11 mouse cellular contexts compared by ENCODE assay signal in the genomic region with DNA sequence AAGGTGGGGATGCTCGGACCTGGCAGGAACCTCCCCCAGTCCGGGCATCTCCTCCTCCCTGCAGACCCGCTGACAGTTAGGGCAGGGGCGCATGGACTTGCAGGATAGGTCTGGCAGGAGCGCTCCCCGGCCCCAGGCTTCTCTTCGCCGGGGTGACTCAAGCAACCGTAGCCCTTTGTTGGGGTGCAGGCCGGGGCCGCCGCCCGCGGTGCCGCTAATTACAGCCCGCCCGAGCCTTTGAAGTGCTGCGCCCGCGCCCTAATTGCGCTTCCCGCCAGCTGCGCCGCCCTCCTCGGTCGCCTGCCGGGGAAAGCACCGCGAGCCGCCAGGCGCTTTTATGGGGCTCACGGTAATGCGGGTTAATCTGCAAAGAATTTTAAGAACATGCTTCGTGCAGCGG. TPM values are rescaled to one million over a fixed set of nuclear protein-coding genes. Genes with fewer than 3 reads are reported as not detected.
DNase-seq lines count a peak whose midpoint lies in the region; ATAC-seq lines count a peak whose summit lies in the region.
"Had no signal": no experiment of that assay in that cellular context is flagged by ENCODE, and none has a peak within 500 bp of the region (broad histone marks: within the 10 kb centered on the region; RNA-seq: fewer than 3 reads in every experiment).

No protein-coding gene starts in this region.

- no peaks in the 10 kb centered on the region for H3K9me3 ChIP-seq in lung, embryonic 15.5 days
- H3K9me3 ChIP-seq in forebrain, embryonic 11.5 days (ENCODE audit: control insufficient read depth, low read length): no peaks in the 10 kb centered on the region
- no peaks in the 10 kb centered on the region for H3K9me3 ChIP-seq in liver, embryonic 12.5 days (replicated peaks)
- no peaks in the 10 kb centered on the region for H3K9me3 ChIP-seq in stomach, embryonic 16.5 days (replicated peaks; ENCODE audit: control insufficient read depth, low read length)

- H3K36me3 ChIP-seq in lung, embryonic 15.5 days: no peaks in the 10 kb centered on the region
- H3K36me3 ChIP-seq in forebrain, embryonic 11.5 days (ENCODE audit: control insufficient read depth, insufficient read depth, low read length): no peaks in the 10 kb centered on the region
- no peaks in the 10 kb centered on the region for H3K36me3 ChIP-seq in liver, embryonic 12.5 days
- H3K36me3 ChIP-seq in stomach, embryonic 16.5 days (ENCODE audit: control insufficient read depth, insufficient read depth, low read length): no peaks in the 10 kb centered on the region

- under 1% methylated on average over 35 of the region's 35 CpGs for WGBS in lung, embryonic 15.5 days
- 0% methylated on average over 35 of the region's 35 CpGs for WGBS in forebrain, embryonic 11.5 days
- 5% methylated on average over 35 of the region's 35 CpGs for WGBS in liver, embryonic 12.5 days (ENCODE audit: insufficient replicate concordance)
- WGBS in stomach, embryonic 16.5 days: under 1% methylated on average over 35 of the region's 35 CpGs

- no peak overlapping the region for H3K27ac ChIP-seq in lung, embryonic 15.5 days
- H3K27ac ChIP-seq in forebrain, embryonic 11.5 days (ENCODE audit: low read depth, low read length): no peak overlapping the region
- H3K27ac ChIP-seq in liver, embryonic 12.5 days: no peak overlapping the region
- no peak overlapping the region for H3K27ac ChIP-seq in stomach, embryonic 16.5 days (ENCODE audit: low read length)

- H3K4me2 ChIP-seq in lung, embryonic 15.5 days: peak overlapping the region; percentile 54
- peak overlapping the region; percentile 67 for H3K4me2 ChIP-seq in forebrain, embryonic 11.5 days (ENCODE audit: low read depth, low read length, severe bottlenecking)
- H3K4me2 ChIP-seq in liver, embryonic 12.5 days: peak overlapping the region; percentile 43
- H3K4me2 ChIP-seq in stomach, embryonic 16.5 days (ENCODE audit: low read depth, low read length): peak overlapping the region; percentile 55

- H3K4me3 ChIP-seq in lung, embryonic 15.5 days: peak overlapping the region; percentile 24
- peak overlapping the region; percentile 23 for H3K4me3 ChIP-seq in forebrain, embryonic 11.5 days (ENCODE audit: low read depth, low read length)
- peak overlapping the region; percentile 15; the same call in 1 of the 2 replicates for H3K4me3 ChIP-seq in liver, embryonic 12.5 days
- peak overlapping the region; percentile 37 for H3K4me3 ChIP-seq in stomach, embryonic 16.5 days (replicated peaks; ENCODE audit: low read length)

- H3K4me1 ChIP-seq in lung, embryonic 15.5 days: peaks cover 7% of the 10 kb centered on the region
- peaks cover 13% of the 10 kb centered on the region; the same call in 1 of the 2 replicates for H3K4me1 ChIP-seq in forebrain, embryonic 11.5 days (replicated peaks; ENCODE audit: control insufficient read depth, insufficient read depth, low read length)
- peaks cover 7% of the 10 kb centered on the region; the same call in 1 of the 2 replicates for H3K4me1 ChIP-seq in liver, embryonic 12.5 days
- H3K4me1 ChIP-seq in stomach, embryonic 16.5 days (ENCODE audit: control insufficient read depth, insufficient read depth, low read length): 0 out of 2 replicates have a peak, but pooled peaks cover 9% of the 10 kb centered on the region

- peaks cover 39% of the 10 kb centered on the region for H3K27me3 ChIP-seq in lung, embryonic 15.5 days
- H3K27me3 ChIP-seq in forebrain, embryonic 11.5 days (ENCODE audit: control insufficient read depth, insufficient read depth, low read length): peaks cover 12% of the 10 kb centered on the region
- H3K27me3 ChIP-seq in liver, embryonic 12.5 days (replicated peaks): peaks cover 81% of the 10 kb centered on the region
- H3K27me3 ChIP-seq in stomach, embryonic 16.5 days (ENCODE audit: control insufficient read depth, insufficient read depth, low read length): peaks cover 32% of the 10 kb centered on the region

- no peak for ATAC-seq in lung, embryonic 15.5 days (ENCODE audit: borderline replicate concordance, extremely low read depth, low FRiP score, low TSS enrichment)
- ATAC-seq in forebrain, embryonic 11.5 days (replicated peaks; ENCODE audit: low FRiP score): peak; percentile 74
- no peak for ATAC-seq in liver, embryonic 12.5 days
- no peak for ATAC-seq in stomach, embryonic 16.5 days (ENCODE audit: insufficient read depth, low FRiP score)
- ATAC-seq in monocyte, adult 5-6 weeks (replicated peaks; ENCODE audit: insufficient number of reproducible peaks, low FRiP score, low TSS enrichment, poor library complexity, severe bottlenecking): no peak

- no peak overlapping the region for H3K9ac ChIP-seq in lung, embryonic 15.5 days
- peak overlapping the region; percentile 35 for H3K9ac ChIP-seq in forebrain, embryonic 11.5 days (ENCODE audit: low read length)
- no peak overlapping the region for H3K9ac ChIP-seq in liver, embryonic 12.5 days
- peak overlapping the region; percentile 42; the same call in 1 of the 2 replicates for H3K9ac ChIP-seq in stomach, embryonic 16.5 days (ENCODE audit: low read length)

- no peak for DNase-seq in lung, postnatal 14 days
- DNase-seq in forebrain, embryonic 11.5 days (ENCODE audit: low spot score): peak; percentile 83
- no peak for DNase-seq in gastrocnemius, postnatal 25 days
- DNase-seq in cerebellum, postnatal 25 days: no peak
- DNase-seq: adrenal gland, postnatal 36 days; kidney, postnatal 4 days; right cerebral cortex, postnatal 25 days had no signal

RNA-seq across cellular contexts. Expression of gene Tspear, which starts 8.8 kb away (rescaled TPM):
- 0.08 and 0.19 TPM in 2 replicates for polyA plus RNA-seq in lung, embryonic 15.5 days (2015; fragmentation: Nextera tagmentation; extraction: Ambion mirVana)
- polyA plus RNA-seq in forebrain, embryonic 11.5 days (2014; fragmentation: Nextera tagmentation; extraction: Ambion mirVana): 1.4 and 1.5 TPM in 2 replicates
- 0.05 TPM in 1 of 2 replicates, not detected in the other for polyA plus RNA-seq in liver, embryonic 12.5 days (2016; fragmentation: Nextera tagmentation; extraction: Ambion mirVana)
- 0.96 and 1.5 TPM in 2 replicates for polyA plus RNA-seq in stomach, embryonic 16.5 days (2015; fragmentation: Nextera tagmentation; extraction: Ambion mirVana)
- total RNA-seq in monocyte, adult 5-6 weeks (2017): not detected in 3 replicates
- not detected for total RNA-seq in gastrocnemius, postnatal 25 days (2021)

RNA-seq across cellular contexts. Expression of gene Gm19402, which starts 13.0 kb away (rescaled TPM):
- not detected in 2 replicates for polyA plus RNA-seq in lung, embryonic 15.5 days (2015; fragmentation: Nextera tagmentation; extraction: Ambion mirVana)
- polyA plus RNA-seq in forebrain, embryonic 11.5 days (2014; fragmentation: Nextera tagmentation; extraction: Ambion mirVana): not detected in 2 replicates
- polyA plus RNA-seq in liver, embryonic 12.5 days (2016; fragmentation: Nextera tagmentation; extraction: Ambion mirVana): not detected in 2 replicates
- not detected in 2 replicates for polyA plus RNA-seq in stomach, embryonic 16.5 days (2015; fragmentation: Nextera tagmentation; extraction: Ambion mirVana)
- not detected in 3 replicates for total RNA-seq in monocyte, adult 5-6 weeks (2017)
- not detected for total RNA-seq in gastrocnemius, postnatal 25 days (2021)
- total RNA-seq: adrenal gland, postnatal 36 days had no signal

RNA-seq across cellular contexts. Expression of gene Gm9508, which starts 19.5 kb away (rescaled TPM):
- not detected in 2 replicates for polyA plus RNA-seq in lung, embryonic 15.5 days (2015; fragmentation: Nextera tagmentation; extraction: Ambion mirVana)
- polyA plus RNA-seq in forebrain, embryonic 11.5 days (2014; fragmentation: Nextera tagmentation; extraction: Ambion mirVana): not detected in 2 replicates
- polyA plus RNA-seq in liver, embryonic 12.5 days (2016; fragmentation: Nextera tagmentation; extraction: Ambion mirVana): not detected in 2 replicates
- polyA plus RNA-seq in stomach, embryonic 16.5 days (2015; fragmentation: Nextera tagmentation; extraction: Ambion mirVana): not detected in 2 replicates
- not detected in 3 replicates for total RNA-seq in monocyte, adult 5-6 weeks (2017)
- total RNA-seq in gastrocnemius, postnatal 25 days (2021): not detected
- total RNA-seq: adrenal gland, postnatal 36 days had no signal

RNA-seq across cellular contexts. Expression of gene Gm10272, which starts 28.9 kb away (rescaled TPM):
- polyA plus RNA-seq in lung, embryonic 15.5 days (2015; fragmentation: Nextera tagmentation; extraction: Ambion mirVana): not detected in 2 replicates
- not detected in 2 replicates for polyA plus RNA-seq in forebrain, embryonic 11.5 days (2014; fragmentation: Nextera tagmentation; extraction: Ambion mirVana)
- not detected in 2 replicates for polyA plus RNA-seq in liver, embryonic 12.5 days (2016; fragmentation: Nextera tagmentation; extraction: Ambion mirVana)
- polyA plus RNA-seq in stomach, embryonic 16.5 days (2015; fragmentation: Nextera tagmentation; extraction: Ambion mirVana): not detected in 2 replicates
- total RNA-seq in monocyte, adult 5-6 weeks (2017): not detected in 3 replicates
- not detected for total RNA-seq in gastrocnemius, postnatal 25 days (2021)
- total RNA-seq: adrenal gland, postnatal 36 days had no signal

RNA-seq across cellular contexts. Expression of gene Gm10024, which starts 33.7 kb away (rescaled TPM):
- not detected in 2 replicates for polyA plus RNA-seq in lung, embryonic 15.5 days (2015; fragmentation: Nextera tagmentation; extraction: Ambion mirVana)
- polyA plus RNA-seq in forebrain, embryonic 11.5 days (2014; fragmentation: Nextera tagmentation; extraction: Ambion mirVana): not detected in 2 replicates
- not detected in 2 replicates for polyA plus RNA-seq in liver, embryonic 12.5 days (2016; fragmentation: Nextera tagmentation; extraction: Ambion mirVana)
- 0.27 TPM in 1 of 2 replicates, not detected in the other for polyA plus RNA-seq in stomach, embryonic 16.5 days (2015; fragmentation: Nextera tagmentation; extraction: Ambion mirVana)
- not detected in 3 replicates for total RNA-seq in monocyte, adult 5-6 weeks (2017)
- not detected for total RNA-seq in gastrocnemius, postnatal 25 days (2021)
- total RNA-seq: adrenal gland, postnatal 36 days had no signal

Comparison
In these comparisons a context has a peak if more than half of its experiments do, and no peak if none do; other contexts are left out.
1. H3K9ac ChIP-seq: peak in forebrain, embryonic 11.5 days (single experiment) and stomach, embryonic 16.5 days (single experiment); none in lung, embryonic 15.5 days (single experiment) and liver, embryonic 12.5 days (single experiment).
2. Peak in every context shown above with its lines, with median percentiles within 50 percentile points of each other: H3K4me2 ChIP-seq and H3K4me3 ChIP-seq.